Mouse (Mus musculus): Measurements from ENCODE around the gene Adcy3. TPM values are rescaled to one million over a fixed set of nuclear protein-coding genes. Genes with fewer than 3 reads are reported as not detected.

Adcy3 gene
- total RNA-seq (2021) = 10 to 100 TPM; 53.9 to 55.1 TPM

GRCm38 (mm10) chr12:4132941-4133846 lies at the start of gene Adcy3:
TSS of gene Adcy3 (plus strand) at chr12:4133103.
- intact Hi-C loops (cut with DNase I) = no loop called here
- peak; percentile 53 to 86 for DNase-seq (ENCODE audit: extremely low spot score in 1 of 2, low spot score in 2 of 2)

GRCm38 (mm10) chr12:4083441-4083840 lies 49.5 kb upstream of the Adcy3 start:
- no peak for DNase-seq (ENCODE audit: extremely low spot score in 1 of 2, low spot score in 2 of 2)

GRCm38 (mm10) chr12:4107383-4107782 lies 25.5 kb upstream of the Adcy3 start:
- peak; percentile 62 to 82 for DNase-seq (ENCODE audit: extremely low spot score in 1 of 2, low spot score in 2 of 2)
- intact Hi-C loops (cut with DNase I) = loop anchor here (5.0 to 10.0 kb wide), 2 partner anchors 100 to 437 kb away; no protein-coding TSS in a partner anchor

More at GRCm38 (mm10) chr12:4083441-4083840, 49.5 kb upstream of the Adcy3 start:
- intact Hi-C loops (cut with DNase I) = no loop called here

GRCm38 (mm10) chr12:4116132-4116531 lies 16.8 kb upstream of the Adcy3 start:
- intact Hi-C loops (cut with DNase I) = no loop called here
- no peak for DNase-seq (ENCODE audit: extremely low spot score in 1 of 2, low spot score in 2 of 2)

- intact Hi-C loops (cut with DNase I) = no loop called here
- DNase-seq (ENCODE audit: extremely low spot score in 1 of 2, low spot score in 2 of 2) = no peak
Observed at GRCm38 (mm10) chr12:4117136-4117535, 15.8 kb upstream of the Adcy3 start.

GRCm38 (mm10) chr12:4117579-4117978 lies 15.3 kb upstream of the Adcy3 start:
- intact Hi-C loops (cut with DNase I) = no loop called here
- DNase-seq (ENCODE audit: extremely low spot score in 1 of 2, low spot score in 2 of 2) = peak; percentile 56 to 61

GRCm38 (mm10) chr12:4127346-4127745 lies 5.6 kb upstream of the Adcy3 start:
- intact Hi-C loops (cut with DNase I) = no loop called here
- no peak for DNase-seq (ENCODE audit: extremely low spot score in 1 of 2, low spot score in 2 of 2)

GRCm38 (mm10) chr12:4133847-4134212 lies 927 bp downstream of the Adcy3 start:
- no peak for DNase-seq (ENCODE audit: extremely low spot score in 1 of 2, low spot score in 2 of 2)
- intact Hi-C loops (cut with DNase I) = no loop called here

- intact Hi-C loops (cut with DNase I) = no loop called here
- no peak for DNase-seq (ENCODE audit: extremely low spot score in 1 of 2, low spot score in 2 of 2)
Observed at GRCm38 (mm10) chr12:4143179-4143578, 10.3 kb downstream of the Adcy3 start.

GRCm38 (mm10) chr12:4150936-4151335 lies 18.0 kb downstream of the Adcy3 start:
- intact Hi-C loops (cut with DNase I) = no loop called here
- no peak for DNase-seq (ENCODE audit: extremely low spot score in 1 of 2, low spot score in 2 of 2)

GRCm38 (mm10) chr12:4151969-4152368 lies 19.1 kb downstream of the Adcy3 start:
- no peak for DNase-seq (ENCODE audit: extremely low spot score in 1 of 2, low spot score in 2 of 2)
- intact Hi-C loops (cut with DNase I) = no loop called here

- DNase-seq (ENCODE audit: extremely low spot score in 1 of 2, low spot score in 2 of 2) = no peak
- intact Hi-C loops (cut with DNase I) = no loop called here
Observed at GRCm38 (mm10) chr12:4157466-4157865, 24.6 kb downstream of the Adcy3 start.

GRCm38 (mm10) chr12:4158179-4158578 lies 25.3 kb downstream of the Adcy3 start:
- intact Hi-C loops (cut with DNase I) = no loop called here
- no peak for DNase-seq (ENCODE audit: extremely low spot score in 1 of 2, low spot score in 2 of 2)

GRCm38 (mm10) chr12:4158868-4159632 lies 26.1 kb downstream of the Adcy3 start:
- no peak for DNase-seq (ENCODE audit: extremely low spot score in 1 of 2, low spot score in 2 of 2)
- intact Hi-C loops (cut with DNase I) = no loop called here

GRCm38 (mm10) chr12:4160322-4160721 lies 27.4 kb downstream of the Adcy3 start:
- intact Hi-C loops (cut with DNase I) = no loop called here
- DNase-seq (ENCODE audit: extremely low spot score in 1 of 2, low spot score in 2 of 2) = no peak

GRCm38 (mm10) chr12:4162886-4163285 lies 30.0 kb downstream of the Adcy3 start:
- intact Hi-C loops (cut with DNase I) = no loop called here
- no peak for DNase-seq (ENCODE audit: extremely low spot score in 1 of 2, low spot score in 2 of 2)

- no peak for DNase-seq (ENCODE audit: extremely low spot score in 1 of 2, low spot score in 2 of 2)
- intact Hi-C loops (cut with DNase I) = no loop called here
Observed at GRCm38 (mm10) chr12:4166970-4167369, 34.1 kb downstream of the Adcy3 start.

- intact Hi-C loops (cut with DNase I) = no loop called here
- DNase-seq (ENCODE audit: extremely low spot score in 1 of 2, low spot score in 2 of 2) = no peak
Observed at GRCm38 (mm10) chr12:4169058-4169457, 36.2 kb downstream of the Adcy3 start.

GRCm38 (mm10) chr12:4169622-4170021 lies 36.7 kb downstream of the Adcy3 start:
- intact Hi-C loops (cut with DNase I) = no loop called here
- DNase-seq (ENCODE audit: extremely low spot score in 1 of 2, low spot score in 2 of 2) = no peak
